Mouse (Mus musculus): ENCODE results near the gene Mrln. TPM values are rescaled to one million over a fixed set of nuclear protein-coding genes. Genes with fewer than 3 reads are reported as not detected.
A peak's percentile ranks its signal among the peaks of the same experiment; 100 is the strongest.

The Mrln gene
- 0.62 and 1.0 TPM in 2 replicates for polyA plus RNA-seq (2012; rRNA removed)

DNA sequence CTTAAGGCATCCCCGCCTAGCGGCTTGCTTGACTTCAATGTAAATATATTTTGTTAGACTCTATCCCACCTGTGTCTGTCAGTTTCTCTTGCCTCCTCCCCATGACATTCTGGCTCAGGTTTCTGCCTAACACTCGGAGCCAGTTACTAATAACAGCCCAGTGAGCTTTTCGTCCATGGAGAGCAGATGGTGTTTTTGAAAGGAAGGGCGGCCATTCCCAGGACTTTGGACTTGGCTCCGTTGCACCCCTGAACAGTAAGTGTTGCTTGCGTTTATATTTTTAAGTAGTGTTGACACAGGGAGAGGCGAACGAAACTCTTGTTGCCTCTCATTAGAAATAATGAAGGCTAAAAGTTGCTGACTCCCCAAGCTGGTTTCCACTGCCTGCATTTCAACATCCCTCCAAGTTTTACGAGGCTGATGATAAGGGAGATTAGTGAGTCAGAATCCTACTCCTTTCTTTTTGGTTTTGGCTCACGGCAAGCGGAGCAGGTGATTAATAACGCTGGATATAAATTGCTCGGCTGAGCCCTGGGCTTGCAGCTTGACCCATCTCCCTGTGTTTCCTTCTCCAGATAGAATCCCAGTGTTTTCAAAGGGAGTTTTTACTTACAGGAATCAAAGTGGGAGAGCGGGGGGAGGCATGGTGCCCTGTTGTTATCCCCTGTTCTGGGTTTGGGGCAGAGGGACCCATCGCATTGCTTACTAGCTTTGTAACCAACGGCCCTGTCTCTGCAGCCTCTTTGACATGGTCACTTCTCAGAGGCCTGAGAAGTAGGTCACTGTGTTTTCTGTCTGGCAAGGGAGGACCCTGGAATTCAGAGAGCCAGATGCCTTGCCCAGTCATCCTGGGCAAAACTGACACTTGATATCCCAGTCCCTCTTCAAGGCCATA lies at the start of gene Mrln:
Mrln (plus strand) TSS at position 160 of the 895 bp plus-strand sequence.
- DNase-seq (ENCODE audit: low read depth): peak; percentile 84

DNA sequence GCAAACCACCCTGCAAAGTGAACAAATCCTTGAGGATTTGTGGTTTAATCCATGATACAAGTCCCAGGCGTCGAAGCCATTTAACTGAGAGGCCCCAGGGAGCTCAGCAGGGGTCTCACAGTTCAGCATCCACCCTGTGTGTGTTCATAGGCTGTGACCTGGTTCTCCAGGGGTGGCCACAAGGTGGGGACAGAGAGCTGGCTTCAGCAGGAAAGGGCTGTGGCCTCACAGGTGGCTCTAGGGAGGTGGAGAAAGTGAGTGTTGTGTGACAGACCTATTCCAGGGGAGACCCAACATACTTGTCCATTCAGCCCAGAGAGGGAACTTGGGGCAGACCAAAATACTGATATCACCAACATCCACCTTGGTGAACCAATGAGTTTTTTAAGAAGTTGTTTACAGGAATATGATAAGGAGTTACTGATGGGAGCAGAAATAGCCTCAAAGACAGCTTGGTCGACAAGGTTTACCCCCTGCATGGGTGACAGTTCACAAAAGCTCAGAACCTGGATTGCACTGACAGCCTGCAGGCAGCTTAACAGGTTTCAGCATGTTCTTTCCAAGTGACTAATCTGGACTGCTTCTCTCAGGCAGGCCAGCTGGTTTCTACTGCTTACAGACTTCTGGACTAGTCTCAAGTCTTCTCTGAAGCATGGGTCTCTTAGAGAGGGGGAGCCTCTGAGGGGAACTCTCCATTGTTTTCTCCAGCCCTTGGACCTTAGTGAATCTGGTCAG lies 47.9 kb upstream of the Mrln start:
- peak; percentile 67 for DNase-seq (ENCODE audit: low read depth)

DNA sequence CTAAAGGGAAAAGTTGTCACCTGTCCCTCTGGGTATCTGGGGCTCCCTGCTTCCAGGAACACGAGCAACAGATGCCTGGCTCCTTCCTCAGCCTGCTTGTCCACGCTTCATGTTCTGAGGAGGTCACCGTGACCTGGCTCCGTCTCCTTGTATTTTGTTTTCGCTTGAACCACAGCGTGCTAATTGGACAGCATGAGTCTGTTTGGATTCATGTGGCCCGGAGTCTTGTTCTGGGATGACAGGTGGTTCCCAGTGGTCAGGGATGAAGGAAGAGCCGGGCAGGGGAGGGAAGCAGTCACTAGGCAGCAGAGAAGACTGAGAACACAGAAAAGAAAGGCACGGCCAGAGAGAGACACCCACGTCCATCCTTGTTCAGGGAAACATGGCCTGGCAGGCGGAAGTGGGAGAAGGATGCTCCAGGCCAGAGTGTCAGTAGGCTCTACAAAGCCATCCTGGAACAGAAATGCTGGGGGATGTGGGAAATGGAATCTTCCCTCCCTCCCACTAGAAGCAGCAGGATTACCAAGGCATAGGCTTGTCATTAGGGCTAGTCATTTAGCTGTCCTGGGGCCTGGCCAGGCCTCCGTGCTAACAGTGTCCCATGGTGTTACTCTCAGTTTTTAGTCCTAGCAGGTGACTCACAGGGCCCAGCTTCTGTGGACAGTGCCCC lies 44.7 kb upstream of the Mrln start:
- no peak for DNase-seq (ENCODE audit: low read depth)

DNA sequence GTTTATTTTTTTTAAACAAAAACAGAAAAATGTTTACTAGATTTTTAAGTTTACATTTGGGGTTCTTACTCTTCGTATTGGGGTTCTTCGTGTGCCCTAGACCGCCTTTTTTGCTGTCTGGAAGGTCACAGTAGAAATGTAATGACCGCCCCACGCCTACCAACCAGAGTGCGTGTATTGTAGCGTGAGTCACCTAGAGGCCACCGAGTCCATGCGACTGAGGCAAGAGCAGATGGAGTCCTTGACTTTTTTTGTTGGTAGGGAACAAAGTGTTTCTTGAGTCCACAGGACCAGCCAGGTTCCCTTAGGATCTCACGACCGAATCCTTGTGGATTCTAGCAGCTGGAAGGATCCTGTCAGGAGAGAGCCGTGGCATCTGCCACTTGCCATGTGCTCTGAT lies 43.7 kb upstream of the Mrln start:
- DNase-seq (ENCODE audit: low read depth): no peak

DNA sequence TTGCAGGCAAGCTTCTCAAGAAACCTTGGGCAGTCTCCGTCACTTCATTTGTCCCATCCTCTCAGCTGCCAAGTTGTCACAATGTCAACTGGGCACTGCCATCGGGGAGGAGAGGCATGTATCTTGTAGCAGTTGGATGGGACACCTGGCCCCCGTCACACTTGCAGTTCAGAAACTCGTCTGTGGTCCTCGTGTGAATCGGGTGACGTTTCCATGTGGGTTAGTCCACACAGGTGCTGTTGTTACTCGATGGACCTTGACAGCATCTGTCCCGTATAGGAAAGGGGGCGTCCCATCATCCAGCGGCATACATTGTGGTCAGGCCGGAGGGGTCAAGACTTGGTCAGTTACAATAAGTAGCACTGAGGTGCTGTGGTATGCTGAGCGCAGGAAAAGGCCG lies 43.0 kb upstream of the Mrln start:
- DNase-seq (ENCODE audit: low read depth): no peak

DNA sequence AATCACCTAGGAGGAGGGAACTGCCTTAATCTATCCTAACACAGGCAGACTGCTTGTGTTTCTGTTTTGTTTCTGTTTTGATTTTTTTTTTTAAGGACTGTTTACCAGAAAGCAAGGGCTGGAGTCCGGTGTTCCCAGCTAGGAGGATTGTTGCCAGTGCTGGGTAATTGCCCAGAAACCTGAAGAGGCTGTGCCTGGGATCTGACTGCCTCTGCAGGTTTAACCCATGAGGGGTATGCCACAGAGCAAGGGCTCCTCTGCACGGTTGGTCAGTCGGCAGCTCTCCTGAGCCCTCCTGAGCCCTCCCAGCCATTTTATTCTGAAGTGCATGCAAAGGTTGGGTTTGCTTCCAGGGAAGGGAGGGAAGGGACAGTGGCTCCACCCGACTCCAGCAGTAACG lies 40.8 kb upstream of the Mrln start:
- DNase-seq (ENCODE audit: low read depth): no peak

DNA sequence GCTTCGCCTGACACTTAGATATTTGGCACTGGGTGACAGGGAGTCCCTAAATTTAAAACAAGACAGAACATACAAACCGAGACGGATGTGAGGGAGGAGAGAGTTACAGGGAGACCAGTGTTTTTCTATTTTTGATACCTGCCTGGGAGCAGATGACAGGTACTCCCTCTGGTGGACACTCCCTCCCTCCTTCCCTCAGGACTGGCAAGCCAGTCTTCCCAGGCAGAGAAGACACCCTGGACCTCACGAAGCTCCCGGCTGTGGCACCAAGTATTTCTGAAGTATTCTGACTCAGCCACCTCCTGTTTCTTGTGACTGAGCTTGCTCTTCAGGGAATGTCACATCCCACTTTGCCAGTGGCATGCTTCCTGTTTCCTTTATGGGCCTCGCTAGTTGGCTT lies 38.6 kb upstream of the Mrln start:
- no peak for DNase-seq (ENCODE audit: low read depth)

DNA sequence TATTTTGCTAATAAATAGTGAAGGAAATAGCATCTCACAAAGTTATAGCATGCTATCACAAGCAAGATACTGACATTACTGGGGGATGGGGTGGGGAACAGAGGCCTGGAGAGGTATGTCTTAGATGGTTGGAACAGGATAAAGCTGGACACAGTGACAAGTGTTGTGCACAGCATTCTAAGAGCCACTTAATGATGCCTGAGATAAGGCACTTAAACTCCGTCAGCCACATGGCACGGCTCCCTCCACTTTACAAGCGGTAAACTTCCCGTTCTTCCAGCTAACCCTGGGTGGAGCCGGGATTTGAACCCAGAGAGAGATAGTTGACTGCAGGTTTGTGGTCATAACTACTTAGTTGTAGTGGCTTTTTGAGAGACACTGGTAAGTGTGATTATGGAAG lies 38.0 kb upstream of the Mrln start:
- no peak for DNase-seq (ENCODE audit: low read depth)

DNA sequence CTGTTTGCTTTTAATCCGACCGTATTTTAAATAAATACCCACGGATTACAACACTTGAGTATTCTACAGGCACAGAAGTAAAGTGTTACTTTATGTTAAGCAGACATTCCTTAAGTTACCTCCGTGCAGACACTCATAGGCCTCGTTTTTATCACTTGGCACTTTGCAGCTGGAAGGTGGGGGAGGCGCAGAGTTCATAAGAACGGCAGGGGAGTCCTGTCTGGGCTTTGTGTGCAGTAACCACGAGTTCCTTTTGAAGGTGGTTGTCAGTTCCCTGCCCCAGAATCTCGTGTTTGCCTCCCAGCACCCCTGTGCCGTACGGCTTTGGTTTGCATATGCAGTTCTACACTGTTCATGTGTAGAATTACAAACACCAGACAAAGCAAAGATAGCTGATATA lies 36.8 kb upstream of the Mrln start:
- DNase-seq (ENCODE audit: low read depth): no peak

DNA sequence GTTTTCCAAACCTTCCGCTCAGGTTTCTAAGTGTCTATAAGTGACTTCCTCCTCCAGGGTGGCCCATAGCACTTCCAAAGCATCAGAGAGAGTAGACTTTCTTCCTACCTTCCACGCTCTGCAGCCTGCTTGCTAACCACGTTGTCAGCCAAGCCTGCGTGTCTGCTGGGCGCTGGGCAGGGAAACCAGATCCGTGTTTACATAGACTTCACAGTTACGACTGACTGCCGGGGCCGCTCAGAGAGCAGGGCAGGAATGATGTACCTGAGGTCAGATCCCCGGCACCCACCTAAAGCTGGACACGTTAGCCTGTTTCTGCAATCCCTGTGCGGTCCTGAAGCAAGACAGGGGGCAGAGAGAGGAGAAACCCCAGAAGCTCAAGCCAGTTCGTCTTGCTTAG lies 36.1 kb upstream of the Mrln start:
- DNase-seq (ENCODE audit: low read depth): no peak

DNA sequence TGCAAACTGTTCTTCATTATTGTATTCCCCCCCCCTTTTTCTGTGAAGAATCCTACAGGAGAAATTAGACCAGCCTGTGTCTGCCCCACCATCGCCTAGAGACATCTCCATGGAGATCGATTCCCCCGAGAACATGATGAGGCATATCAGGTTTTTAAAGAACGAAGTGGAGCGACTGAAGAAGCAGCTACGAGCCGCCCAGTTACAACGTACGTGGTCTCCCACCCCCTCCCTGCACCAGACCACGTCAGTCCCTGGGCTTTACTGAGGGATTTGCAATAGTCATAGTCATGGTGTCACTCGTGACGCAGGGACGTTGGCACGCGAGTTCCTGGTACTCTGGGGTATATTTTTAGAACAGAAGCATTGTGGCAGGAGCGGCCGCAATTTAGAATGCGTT lies 35.4 kb upstream of the Mrln start:
- no peak for DNase-seq (ENCODE audit: low read depth)

DNA sequence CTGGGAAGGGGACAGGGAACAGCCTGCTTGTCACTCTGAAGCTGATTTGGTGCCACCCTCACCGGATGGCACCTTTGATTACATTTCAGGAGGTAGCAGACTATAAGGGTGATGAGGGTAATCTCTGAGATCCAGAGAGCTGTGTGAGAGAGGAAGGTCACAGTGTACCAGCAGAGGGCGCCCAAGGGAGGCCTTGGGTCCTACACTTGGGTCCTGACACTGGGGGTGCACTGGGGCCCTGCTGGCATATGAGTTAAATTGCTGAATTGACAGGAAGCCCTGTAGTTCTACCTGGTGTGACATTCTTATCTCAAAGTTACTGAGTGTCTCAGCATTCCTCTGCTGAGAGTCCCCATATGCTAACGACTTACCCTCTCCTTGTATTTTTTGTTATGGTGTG lies 31.1 kb upstream of the Mrln start:
- DNase-seq (ENCODE audit: low read depth): no peak

DNA sequence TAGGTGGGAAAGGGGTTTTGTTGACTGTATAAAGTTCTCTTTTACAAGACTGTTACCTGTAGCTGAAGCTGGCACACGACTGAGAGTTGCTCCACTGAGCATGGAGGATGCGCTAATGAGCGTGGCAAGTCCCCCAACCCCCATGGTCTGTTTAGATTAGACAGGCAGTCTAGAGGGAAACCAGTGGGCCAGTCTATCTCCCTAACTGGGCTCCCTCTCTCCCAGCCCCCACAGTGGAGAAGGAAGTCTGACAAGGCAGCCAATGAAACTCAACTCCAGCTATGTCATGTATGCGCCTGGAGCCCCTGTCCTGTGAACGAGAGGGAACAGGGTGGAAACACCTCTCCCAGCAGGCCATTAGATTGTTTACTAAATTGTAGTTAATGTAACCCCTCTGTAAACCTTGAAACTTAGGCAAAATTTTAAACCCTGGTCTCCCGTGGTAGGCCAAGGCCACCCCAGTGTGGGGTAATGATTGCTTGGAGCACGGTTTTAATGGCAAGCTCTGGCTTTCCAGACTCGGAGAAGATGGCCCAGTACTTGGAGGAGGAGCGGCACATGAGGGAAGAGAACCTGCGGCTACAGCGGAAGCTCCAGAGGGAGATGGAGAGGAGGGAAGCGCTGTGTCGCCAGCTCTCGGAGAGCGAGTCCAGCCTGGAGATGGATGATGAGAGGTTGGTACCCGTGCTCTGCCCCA lies 29.8 kb upstream of the Mrln start:
- no peak for DNase-seq (ENCODE audit: low read depth)

DNA sequence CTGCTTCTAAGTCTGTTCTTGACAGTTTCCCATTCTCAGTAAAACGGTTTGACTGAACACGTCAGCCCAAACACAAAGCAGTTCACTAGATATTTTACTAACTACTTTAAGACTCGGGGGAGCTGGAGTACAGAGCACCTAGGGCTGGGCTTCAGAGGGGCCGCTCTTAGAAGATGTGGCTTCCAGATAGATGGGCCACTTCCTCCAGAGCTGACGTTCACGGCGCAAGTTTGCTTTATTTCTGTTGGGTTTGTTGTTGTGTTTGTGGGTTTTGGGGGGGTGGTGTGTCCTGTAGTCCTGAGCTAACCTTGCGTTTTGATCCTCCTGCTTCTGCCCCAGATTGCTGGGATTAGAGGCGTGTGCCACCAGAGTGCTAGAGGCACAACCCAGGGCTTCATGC lies 23.7 kb upstream of the Mrln start:
- no peak for DNase-seq (ENCODE audit: low read depth)

DNA sequence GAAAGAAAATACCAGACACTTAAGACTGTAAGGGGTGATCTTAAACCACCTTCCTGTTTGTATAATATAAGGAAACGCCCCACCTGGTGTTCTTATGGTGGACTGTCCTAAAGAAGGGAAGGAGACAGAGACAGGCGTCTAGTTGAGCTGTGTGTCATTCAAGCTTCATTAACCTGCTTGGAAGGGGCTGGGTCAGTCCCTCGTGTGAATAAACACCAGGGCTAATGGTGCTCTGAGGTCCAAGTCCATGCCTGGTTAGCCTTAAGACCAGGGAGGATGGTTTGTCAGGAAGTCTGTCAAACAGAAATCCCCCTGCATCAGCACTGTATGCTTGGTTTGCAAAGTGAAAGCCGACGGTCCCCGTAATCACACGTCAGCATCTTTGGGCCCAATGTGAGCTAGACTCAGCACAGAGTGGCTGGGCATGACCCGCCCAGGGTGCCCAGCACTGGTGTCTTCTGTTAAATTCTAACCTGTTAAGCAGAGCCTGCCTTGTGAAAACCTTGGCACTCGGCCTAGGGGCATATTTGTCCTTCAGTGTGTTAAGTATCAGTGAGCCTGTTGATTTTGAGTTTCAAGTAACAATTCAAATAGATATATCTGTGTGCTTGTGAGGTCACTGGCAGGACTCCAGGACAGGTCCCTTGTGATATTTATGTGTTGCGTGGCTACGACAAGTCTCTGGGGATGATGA lies 23.0 kb upstream of the Mrln start:
- DNase-seq (ENCODE audit: low read depth): no peak

DNA sequence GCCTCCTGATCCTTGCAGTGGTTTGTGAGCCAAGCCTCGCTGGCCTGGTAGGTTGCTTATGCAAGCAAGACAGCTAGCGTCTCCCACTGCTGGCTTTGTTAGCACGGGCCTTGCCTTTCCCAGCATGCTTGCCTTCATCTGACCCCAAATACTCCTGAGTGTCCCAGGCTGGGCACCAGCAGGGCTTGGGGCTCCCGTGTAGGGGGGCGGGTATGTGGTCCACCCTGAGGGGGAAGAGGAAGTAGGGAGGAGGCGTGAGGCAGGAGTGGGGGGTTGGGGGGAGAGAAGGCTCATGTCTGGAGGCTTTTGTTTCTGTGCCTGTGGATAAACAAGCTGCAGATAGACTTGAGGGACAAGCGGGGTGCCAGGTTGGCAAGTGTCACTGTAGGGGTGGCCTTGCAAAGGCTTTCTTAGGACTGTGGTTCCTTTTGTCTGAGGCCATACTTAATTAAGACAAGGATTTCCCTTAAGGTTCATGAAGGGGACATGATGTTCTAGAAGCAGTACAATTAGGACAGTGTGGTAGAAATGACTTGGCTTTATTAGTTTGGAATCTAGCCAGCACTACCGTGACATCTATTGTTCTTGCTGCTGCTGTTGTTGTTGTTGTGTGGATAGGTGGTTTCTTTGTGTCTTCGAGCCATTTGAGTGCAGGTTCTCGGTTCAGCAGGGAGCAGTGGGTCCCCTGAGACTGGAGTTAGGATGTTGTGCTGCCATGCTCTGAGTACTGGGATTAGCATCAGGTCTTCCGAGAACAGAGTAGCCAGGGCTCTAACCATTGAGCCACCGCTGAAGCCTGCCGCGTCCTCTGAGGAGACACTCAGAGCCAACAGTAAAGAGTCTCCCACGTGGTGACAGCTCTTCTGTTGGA lies 21.0 kb upstream of the Mrln start:
- DNase-seq (ENCODE audit: low read depth): no peak

DNA sequence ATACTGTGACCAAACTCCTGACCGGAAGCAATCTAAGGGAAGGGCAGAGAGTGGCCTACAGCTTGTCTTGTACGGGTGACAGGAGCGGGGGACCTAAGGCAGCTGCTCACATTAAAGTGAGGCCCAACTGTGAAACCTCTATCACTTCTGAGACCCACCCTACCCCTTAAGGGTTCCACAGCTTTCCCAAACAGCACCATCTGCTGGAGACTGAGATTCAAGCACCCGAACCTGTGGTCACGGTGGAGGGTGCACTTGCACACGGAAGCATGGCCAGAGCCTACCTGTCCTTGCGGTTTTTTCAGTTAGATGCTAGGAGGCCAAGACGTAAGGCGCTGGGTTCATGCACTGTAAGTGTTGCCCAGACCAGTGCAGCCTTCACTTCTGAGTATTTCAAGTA lies 18.3 kb upstream of the Mrln start:
- DNase-seq (ENCODE audit: low read depth): no peak

DNA sequence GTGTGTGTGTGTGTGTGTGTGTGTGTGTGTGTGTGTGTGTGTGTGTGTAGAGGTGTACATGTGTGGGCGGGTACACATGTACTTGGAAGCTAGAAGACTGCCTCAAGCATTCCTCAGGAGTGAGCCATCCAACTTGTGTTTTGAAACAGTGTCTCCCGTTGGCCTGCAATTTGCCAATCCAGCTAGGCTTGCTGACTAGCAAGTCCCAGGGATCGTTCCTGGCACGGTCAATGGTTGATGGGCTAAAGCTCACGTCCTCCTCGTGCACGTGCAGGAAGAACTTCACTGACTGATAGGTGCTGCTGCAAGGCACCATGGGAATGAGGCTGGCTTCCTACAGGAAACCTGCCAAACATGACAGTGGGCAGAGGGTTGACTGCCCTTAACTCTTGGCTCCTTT lies 17.9 kb upstream of the Mrln start:
- DNase-seq (ENCODE audit: low read depth): peak; percentile 86

DNA sequence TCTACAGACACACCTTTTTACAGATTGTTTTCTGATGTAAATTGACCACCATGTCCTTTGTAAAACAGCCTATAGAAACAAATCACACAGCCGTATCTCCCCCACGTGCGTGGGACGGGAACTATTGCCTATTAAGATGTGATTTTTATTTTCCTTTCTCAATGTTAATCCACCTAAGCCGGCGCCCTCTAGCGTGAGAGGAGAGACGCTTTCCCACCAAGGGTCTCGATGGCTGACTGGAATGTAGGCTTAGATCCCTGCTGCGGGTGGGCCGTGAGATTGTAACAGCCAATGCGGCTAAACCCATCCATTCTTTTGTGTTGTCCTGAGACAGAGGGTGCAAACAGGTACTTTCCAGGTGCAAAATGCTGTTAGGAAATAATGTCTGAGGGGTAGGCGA lies 14.6 kb upstream of the Mrln start:
- DNase-seq (ENCODE audit: low read depth): no peak

DNA sequence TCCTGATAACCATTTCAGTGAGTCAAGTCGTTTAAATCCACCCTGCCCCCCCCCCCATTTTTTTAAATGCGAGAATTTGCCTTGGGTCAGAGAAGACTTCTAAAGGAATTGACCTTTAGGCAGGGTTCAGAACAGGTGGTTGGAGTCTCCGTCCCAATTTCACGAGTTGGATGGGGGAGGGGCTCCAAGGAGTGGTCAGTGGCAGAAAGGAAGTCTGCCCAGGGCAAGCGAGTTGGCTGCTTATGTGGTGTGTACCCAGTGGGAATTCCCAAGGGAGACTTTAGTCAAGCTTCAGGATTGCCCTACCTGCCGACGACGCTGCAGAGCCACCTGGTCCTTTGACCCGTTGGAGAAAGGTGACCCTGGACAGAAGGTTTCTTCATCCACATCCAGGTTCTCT lies 10.2 kb upstream of the Mrln start:
- DNase-seq (ENCODE audit: low read depth): no peak

DNA sequence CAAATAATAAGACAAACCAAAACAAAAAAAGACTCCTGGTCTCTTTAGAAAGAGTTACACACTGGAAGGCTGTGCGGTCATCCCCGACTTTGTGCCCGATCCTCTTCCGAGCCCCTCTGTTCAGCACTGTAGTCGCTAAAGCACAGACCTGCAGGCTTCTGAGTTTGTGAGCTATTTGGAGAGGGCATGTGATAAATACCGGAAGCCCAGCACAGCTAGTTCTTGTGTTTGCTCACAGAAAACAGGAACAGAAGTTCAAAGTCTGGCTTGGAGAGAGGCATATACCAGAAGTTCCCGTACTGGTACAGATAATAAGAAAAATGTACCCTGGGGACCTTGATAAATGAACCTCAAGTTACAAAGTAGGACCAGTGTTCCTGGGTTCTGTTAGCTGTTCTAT lies 9.2 kb upstream of the Mrln start:
- DNase-seq (ENCODE audit: low read depth): no peak

Data from gonadal fat pad, adult 2 months (tissue).